Mouse (Mus musculus) layer of hippocampus, adult 9-10 months (tissue): ENCODE data around the gene Kiss1.
A peak's percentile ranks its signal among the peaks of the same experiment; 100 is the strongest.

Experiments
- DNase-seq: peaks from one replicate; pipeline ENCODE4 v3.0.0; 2022; ENCODE audit warnings: low spot score

Gene Kiss1

DNA sequence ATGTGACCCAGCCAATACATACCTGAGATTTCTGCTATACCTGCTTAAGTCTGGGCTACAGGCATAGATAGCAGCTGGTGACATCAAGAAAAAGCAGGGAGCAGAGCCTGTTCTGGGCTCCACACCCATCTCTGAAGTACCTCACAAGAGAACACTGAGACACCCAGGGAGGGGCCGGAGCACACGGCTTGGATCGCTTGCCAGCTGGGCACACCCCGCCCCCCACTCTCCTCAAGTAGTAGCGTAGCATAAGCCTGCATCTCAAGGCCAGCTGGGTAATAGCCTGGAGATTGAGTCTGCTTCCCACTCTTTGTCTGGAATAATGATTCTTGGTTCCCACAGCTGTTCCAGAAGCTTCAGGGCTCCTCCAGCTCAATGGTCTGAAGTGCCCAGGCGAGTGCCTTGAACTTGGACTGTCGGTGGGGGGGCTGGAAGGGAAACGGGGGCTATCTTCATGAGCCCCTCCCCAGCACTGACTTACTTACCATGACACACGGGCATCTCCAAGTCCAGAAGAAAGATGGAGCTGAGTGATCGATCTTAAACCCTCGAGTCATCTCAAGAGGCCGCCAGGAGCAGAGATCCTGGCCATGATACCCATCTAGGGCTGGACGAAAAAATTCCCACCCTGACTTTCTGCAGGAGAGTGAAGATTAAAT, at the start of gene Kiss1:
Gene Kiss1, plus strand, starts transcription at position 609 of the 659 bp plus-strand sequence.
- DNase-seq = no peak

DNA sequence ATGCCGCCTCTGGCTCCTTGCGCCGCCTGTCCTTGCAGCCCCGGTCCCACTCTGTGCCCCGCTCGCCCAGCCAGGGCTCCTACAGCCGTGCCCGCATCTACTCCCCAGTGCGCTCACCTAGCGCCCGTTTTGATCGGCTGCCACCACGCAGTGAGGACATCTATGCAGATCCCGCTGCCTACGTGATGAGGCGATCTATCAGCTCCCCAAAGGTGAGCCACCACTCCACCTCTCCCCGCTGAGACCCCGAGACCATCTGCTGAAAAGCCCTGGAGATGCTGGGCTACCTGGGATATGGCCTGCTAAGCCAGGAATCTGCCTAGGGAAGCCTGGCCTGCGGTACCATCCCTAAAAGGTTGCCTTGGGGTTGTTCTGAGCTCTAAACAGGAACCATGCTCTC, 47.5 kb upstream of the Kiss1 start:
- DNase-seq = no peak

DNA sequence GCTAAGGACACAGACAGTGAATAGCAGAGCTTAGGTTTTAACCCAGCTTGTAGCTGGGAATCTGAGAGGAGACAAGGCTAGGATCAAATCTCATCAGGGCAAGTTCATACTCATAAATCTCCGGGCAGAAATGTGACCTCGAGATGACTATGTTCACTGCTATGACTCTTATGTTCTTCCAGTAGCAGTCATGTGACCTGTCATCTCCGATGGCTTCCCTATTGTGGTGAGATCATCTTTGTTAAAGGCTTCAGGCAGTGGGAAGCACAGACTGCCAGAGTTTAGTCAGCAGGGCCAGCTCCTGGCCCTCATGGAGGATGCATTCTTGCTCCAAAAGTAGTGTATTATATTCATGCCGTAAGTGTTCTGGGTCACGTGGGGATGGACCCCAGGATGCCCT, 44.7 kb upstream of the Kiss1 start:
- no peak for DNase-seq

DNA sequence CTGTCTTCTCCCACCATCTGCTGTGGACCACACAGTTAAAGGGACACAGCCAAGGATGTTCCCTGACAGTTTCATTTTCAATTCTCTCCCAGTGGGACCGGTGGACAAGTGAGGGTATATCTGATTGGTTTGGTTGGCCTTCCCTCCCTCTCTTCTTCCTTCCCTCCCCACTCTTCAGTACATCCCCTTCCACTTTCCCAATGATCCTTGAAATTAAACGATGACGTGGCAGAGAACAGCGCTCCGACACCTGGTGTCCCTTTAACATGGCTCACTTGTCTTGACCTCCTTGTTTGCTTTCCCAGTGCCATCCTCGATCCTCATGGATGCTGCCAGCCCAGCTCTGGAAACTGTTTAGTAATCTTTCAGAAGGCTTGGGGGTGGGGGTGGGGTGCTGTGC, 43.1 kb upstream of the Kiss1 start:
- DNase-seq = no peak

DNA sequence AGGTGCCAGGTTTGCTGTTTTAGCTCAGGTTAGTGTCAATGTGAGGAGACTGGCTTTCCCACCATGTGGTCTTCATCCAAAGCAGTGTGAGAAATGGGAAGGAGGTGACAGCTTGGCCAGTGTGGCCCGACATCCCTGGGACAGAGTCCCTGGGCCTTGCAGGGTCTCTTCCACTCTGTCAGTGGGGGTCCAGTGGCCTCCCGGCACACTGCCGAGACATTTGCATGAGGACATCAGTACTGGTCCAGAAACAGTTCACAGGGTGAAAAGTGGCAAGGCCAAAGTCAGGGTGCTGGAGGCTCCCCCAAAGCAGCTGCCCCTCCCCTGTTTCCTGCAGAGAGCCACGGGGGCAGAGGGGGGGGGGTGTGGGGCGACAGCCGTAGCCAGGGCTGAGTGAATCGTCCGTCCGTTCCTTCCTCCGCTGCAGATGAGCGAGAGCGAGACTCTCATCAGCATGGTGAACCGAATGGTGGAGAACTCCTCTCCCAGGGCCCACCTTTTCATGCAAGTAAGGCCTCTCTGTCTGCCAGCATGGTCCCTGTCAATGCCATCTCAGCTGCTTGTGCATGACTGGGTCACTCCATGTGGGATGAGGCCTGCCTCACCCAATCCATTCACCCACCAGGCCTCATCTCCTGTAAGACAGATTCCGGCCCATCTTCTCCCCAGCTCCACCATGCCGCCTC, 42.6 kb upstream of the Kiss1 start:
- DNase-seq = no peak

DNA sequence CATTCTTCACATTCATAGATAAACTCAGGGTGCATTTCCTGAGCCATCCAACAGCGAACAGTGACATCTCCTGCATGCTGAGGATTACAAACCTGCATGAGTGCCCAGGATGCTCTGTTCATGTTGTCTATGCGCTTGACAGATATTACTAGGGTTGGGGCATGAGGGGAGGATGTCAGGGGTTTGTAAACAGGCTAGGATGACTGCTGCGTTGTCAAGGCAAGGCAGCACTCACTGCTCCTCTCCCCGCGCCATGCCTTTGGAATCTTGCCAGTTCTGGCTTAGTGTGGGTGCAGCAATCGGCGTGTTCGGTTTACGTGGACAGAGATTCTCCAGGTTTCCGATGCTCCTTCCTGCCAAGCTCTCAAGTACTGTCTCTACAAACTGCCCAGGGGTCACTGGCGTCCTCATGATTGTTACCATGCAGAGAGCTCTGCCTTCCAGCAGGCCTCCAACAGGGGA, 42.0 kb upstream of the Kiss1 start:
- peak; percentile 11 for DNase-seq

DNA sequence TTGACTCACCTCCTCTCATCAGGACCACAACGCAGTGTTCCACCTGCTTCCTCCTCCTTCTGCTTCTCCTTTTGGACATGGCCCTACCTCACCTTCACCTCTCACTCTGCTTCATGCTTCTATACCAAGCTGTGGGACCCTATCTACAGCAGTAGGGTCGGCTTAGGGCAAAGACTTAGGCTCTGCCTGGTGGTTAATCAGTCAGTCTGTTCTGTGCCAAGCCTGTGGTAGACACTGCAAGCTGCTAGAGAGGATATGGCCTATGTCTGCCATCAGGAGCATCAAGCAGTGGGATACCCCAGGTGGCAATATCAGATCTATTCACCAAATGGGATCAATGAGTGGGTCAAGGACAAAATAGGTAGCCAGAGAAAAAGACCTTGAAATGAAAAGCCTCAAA, 41.1 kb upstream of the Kiss1 start:
- DNase-seq = no peak

DNA sequence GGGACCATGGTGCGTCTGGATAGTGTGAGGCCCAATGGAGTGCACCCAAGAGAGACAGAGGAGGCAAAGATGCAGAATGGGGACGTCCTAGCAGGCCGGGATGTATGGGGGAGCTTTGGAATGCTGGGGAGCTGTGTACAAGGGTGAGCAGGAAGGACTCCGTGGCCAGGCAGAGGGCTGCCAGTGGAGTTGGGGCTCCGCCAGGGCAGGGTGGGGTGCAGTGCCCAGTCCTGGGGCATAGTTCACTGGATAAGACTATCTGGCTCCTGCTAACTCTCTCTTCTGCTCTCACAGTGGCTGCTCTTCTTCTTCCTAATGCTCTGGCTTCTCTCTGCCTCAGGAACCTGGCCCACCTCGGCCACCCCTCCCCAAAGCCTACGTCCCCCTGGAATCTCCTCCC, 35.8 kb upstream of the Kiss1 start:
- no peak for DNase-seq

DNA sequence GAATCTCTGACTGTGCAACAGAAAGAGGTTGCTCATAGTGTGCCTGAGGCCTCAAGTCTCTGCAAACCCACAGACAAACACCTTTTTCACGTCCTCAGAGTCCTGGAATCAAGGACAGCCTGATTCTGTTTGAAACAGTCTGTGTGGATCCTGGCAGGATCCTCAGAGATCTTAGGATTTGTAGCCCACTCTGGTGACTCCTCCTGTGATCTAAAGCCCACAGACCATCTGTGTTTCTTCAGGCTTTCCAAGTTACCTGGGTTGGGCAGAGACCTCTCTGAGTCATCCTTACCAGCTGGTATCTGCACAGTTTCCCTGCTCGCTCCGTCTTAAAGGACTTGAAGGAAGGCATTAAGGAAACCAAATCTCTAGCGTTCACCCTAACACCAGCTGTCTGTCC, 34.6 kb upstream of the Kiss1 start:
- DNase-seq = no peak

DNA sequence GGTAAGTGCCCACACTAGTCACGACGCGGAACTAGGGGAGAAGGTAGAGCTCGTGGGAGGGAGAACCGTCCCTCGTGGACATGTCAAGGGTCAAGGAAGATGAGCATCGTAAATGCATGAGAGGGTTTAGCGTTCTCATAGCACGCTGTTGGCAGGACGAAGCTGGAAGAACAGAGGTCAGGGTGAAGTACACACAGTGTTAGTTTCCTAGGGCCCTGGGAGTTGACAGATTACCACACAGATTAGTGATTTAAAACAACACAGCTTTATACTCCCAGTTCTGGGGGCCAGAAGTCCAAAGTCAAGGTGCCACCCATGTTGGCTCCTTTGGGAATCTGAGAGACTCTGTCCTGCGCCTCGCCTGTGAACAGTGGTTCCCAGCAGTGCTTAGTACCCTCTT, 33.8 kb upstream of the Kiss1 start:
- DNase-seq = no peak

DNA sequence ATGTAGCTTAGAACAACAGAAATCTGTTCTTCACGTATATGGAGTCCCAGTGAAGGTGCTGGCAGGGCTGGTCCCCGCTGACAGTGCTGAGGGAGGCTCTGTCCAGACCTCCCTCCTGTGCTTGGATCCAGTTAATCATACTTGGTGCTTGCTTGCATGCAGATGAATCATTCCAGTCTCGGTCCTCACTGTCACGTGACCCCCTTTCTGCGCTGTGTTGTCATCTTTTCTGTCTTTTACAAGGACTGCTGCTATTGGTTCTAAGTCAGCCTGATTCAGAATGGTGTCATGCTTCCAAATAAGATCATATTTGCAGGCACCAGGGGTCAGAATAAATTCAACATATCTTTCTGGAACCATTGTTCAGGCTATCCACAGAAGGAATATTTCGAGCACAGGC, 29.8 kb upstream of the Kiss1 start:
- DNase-seq = no peak

DNA sequence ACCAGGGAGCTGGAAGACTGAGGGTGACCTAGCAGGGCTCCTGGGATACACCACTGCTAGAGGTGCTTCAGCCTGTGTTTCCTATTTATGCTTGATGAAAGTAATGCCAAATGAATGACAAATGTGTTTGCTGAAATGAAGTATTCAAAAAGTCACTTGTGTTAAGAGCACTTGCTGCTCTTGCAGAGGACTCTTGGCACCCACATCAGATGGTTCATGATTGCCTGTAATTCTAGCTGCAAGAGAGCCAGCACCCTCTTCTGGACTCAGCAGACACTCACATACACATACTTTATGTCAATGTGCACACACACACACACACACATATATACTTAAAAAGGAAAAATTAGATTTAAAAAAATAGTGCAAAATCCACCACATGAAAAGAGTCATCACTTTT, 29.1 kb upstream of the Kiss1 start:
- no peak for DNase-seq

DNA sequence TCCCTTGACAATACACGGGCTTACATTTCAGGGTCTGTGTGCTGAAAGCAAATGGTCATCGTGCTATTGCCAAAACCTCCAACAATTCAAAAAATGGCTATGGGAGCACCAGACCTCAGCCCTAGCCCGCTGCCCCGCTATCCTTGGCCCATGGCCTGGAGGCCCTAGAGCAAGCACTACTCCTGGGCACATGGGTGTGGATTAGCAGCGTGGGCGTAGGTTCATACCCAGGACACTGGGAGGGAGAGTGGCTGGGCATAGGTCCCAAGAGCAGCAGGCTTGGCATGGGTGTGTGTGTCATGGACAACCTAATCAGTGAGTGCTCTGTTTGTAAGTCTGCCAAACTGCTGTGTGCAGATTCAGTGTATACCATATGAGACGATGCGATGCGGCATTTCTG, 25.3 kb upstream of the Kiss1 start:
- DNase-seq = no peak

DNA sequence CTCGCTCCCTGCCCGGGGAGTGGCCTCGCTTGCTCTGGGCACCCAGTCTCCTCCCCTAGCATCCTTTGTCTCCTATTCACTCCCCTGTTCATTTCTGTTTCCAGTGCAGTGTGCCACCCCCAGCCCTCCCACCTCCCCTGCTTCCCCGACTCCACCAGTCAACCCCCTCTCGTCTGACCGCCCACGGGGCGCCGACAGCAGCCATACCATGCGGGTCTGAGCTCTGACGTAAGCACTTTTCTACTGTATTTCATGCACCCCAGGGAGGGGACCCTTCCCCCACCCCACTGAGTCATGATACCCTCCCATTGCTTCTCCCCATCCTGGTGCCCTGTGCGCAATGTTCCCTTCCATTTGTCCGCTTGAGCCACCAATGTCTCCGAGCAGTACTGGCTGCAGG, 22.9 kb upstream of the Kiss1 start:
- DNase-seq = no peak

DNA sequence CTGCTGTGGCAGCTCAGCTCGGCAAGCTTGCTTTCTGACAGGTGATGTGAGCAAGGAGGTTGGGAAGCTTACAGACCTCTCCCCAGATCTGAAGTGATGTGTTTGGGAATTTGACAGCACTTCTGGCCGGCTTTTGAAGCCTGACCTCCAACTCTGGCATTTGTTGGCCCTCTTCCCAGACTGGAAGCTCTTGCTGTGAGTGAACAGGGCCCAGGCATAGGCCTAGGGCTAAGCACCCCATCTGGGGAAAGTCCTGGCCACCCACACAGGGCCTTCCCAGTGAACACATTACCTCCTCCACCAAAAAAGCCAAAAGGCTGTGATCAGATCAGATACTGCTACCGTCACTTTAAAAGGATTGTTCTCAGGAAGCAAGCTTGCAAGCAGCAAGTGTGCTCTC, 19.1 kb upstream of the Kiss1 start:
- DNase-seq = no peak

DNA sequence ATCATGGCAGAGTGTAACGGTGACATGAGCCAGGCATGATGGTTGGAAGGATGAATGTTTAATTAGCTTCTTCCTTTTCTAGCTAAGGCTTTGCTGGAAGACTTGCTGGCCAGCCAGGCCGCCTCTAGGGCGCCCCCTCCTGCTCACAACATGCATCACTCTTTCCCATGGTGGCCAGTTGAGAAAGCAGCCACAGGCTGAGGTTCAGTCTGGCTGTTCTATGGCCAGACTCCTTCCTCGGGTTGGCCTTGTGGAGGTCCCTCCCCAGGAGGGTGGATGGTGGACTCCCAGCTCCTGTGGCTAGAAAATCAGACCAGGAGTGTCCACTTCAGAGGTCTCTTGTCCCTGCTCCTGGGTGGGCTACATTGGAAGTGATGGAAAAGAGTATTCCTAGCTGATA, 14.8 kb upstream of the Kiss1 start:
- DNase-seq = no peak

DNA sequence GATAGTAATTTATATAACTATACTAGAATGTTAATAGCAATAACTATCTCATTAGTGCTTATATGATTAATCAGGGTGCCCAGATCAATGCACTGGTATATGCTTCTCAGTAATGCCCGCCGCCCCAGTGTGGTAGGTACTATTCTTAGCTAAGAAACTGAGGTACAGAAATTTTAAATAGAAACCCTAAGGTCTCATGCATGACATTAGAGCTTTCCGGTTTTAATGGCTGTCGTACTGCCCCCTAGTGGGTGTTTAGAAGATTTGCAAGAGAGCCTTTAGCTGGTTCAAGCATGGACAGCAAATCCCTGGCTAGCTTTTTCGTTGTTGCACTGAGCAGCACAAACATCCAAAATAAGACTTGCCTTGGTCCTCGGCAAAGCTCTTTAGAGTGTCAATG, 14.4 kb upstream of the Kiss1 start:
- DNase-seq = no peak

DNA sequence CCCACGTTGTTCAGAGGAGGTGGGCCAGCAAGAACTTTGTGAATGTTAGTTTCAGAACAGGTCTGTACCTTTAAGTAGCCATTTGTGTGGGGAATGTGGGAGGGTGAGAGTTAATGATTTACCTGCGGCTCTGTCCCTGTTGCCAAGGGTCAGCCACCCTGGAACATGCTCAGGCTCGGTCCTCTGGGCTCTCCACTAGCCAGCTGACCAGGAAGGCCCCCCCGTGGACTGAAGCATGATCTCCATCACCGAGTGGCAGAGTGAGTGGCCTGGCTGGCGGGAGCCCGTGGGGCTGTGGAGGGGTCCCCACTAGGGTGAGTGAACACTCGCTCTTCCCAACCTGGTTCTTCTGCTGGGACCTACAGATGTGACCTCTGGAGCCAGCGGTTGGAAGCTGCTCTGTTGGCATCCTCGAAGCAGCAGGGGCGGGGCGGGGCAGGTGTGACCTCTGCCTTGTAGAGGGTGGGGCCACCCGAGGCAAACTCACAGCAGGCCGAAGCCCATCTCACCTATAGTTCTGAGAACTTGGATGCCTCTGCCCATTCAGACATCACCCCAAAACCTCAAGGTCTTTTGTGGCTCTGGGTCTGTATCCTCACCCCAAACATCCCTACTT, 11.9 kb upstream of the Kiss1 start, which contains the start of gene Golt1a:
Gene Golt1a, plus strand, starts transcription at position 149 of the 616 bp plus-strand sequence.
- no peak for DNase-seq

DNA sequence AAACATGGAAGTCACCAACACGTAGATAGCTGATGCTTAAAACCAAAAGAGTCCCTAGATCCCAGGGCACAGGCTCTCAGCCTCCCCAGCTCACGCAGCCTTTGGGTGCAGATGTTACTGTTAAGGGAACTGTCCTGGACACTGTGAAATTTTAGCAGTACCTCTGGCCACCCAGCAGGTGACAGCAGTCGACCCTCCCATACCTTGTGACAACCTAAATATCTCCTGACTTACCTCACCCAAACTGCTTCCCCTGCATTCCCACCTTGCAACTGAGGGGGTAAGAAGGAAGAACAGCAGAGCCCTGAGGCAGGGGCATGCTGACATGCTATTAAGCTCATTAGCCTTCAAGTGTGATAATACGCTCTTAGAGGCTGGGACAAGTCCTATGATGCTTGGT, 10.4 kb upstream of the Kiss1 start:
- DNase-seq = no peak

DNA sequence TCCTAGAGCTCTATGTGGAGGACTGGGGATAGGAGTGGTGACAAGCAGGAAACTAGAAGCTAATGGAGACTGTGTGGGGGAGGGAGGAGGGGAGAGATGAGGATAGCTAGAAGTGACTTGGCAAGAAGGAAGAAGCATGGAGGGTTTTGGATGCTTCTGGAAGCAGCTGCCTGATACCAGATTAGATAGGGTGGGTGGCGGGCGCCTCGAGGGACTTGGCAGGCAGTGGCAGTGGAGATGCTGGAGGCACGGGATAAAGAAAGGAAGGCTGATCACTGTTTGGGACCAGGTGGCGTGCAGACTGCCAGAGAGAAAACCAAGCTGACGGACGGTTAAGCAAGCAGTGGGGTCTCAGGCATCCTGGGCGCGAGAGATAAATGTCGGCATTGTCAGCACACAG, 9.7 kb upstream of the Kiss1 start:
- peak; percentile 20 for DNase-seq

DNA sequence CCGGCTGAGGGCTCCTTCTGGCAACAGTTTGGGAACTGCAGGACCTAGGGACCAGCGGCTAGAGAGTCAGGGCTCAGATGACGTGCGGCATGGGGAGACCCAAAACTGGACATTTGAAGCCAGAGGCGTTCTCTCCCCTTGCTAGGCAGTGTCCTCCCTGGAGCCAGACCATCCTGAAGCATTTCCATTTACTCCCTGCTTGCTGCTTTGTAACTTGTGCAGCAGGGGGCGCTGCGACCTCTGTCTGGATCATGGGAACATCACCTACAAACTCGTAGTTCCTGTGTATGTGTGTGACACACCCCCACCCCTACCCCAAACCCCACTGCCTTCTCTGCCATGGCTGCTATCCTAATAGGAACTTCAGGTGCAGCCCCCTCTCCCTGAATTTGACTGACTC, 7.3 kb upstream of the Kiss1 start:
- DNase-seq = no peak

DNA sequence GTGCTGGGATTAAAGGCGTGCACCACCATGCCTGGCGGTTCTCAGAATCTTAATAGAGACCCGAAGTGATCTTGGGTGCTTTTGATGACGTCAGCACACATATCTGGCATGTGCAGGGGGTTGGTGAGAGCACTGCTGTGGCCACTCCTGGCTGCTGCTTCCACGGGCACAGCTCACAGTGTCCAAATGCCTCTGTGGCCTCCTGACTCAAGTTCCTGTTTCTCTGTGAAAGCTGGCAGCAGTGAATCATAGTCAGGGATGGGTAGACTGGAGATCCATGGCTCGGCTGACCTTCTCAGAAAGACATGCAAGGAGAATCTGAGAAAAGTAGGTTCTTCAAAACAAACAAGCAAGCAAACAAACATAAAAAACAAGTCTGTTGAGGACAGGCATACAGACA, 5.9 kb upstream of the Kiss1 start:
- no peak for DNase-seq

DNA sequence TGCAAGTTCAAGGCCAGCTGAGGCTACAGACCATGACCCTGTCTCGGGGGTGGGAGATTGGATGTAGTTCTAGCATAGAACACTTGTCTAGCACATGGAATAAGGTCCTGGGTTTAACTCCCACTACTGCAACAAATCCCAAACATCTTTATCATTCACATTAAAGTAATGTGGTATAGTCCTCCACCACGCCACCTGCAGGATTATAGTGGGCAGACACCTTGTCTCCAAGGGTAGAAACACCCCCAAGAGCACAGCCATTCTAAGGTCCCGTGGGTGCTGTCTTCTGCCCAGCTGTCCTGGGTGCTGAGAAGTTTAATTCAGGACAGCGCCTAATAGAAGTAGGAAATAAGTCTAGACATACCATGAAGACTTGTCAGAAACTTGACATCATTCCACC, 5.1 kb upstream of the Kiss1 start:
- DNase-seq = no peak

DNA sequence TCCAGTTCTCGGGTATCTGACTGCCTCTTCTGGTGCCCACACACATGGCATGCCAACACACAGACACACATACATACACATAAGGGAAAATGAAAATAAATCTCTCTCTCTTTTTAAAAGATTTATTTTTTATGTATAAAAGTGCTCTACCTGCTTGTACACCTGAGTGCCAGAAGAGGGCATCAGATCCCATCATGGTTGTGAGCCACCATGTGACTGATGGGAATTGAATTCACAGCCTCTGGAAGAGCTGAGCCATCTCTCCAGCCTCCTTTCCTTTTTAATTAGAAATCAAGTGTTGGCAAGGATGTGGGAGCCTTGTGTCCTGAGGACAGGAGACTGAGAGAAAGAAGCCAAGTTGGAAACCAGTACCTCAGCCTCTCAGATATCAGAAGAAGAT, 4.5 kb upstream of the Kiss1 start:
- DNase-seq = no peak
